In the genomic region with DNA sequence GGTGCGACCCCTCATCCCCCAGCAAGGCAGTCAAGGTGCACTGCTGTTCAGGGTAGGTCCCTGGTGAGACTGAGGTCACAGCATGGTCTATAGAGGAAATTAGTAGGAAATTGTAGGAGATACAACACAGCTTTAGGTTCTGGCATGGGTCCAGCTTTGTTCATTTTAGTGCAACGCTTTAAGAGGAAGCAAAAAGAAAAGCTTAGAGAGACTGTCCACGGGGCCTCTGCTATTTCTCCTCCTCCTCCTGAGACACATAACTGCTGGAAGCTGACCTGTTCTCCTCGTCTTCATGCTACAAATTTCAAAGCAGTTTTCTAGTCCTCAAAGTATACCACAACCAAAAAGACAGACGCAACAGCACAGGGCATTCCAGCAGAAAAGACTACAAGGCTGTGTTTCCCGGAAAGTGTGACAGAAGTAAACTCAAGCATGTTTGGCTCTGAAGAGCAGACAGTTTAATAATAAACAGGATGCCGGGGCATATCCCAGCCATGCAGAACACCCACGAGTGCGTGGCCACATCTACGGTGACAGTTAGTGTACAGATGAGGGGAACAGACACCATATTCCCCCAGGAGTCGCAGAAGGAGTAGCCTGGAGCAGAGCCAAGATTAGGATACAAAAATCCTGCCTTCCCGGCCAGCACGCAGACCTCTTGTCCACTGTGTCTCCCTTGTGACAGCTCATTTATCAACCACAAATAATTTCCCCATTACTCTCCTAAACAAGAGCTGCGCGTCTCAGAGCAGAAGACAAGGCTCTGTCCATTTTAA, we compare ENCODE assay signal across 8 mouse cellular contexts. TPM values are rescaled to one million over a fixed set of nuclear protein-coding genes. Genes with fewer than 3 reads are reported as not detected.
DNase-seq lines count a peak whose midpoint lies in the region; ATAC-seq and TF ChIP-seq lines count a peak whose summit lies in the region.

No protein-coding gene starts in this region.

- TF ChIP-seq CTCF in kidney, postnatal 0 days (IDR thresholded peaks at IDR 0.05; ENCODE audit: low read depth) = no peak

- H3K4me3 ChIP-seq in heart, embryonic 14.5 days (ENCODE audit: control insufficient read depth in 1 of 2, insufficient read depth in 1 of 2, low read depth in 1 of 2, low read length in 2 of 2) = peak overlapping the region; percentile 1 to 2; a peak in 2 of 4 replicates
- no peak overlapping the region for H3K4me3 ChIP-seq in kidney, postnatal 0 days (replicated peaks; ENCODE audit: low read depth, low read length)
- no peak overlapping the region; the same call in 1 of the 2 replicates for H3K4me3 ChIP-seq in limb, embryonic 14.5 days (replicated peaks; ENCODE audit: low read length)
- 0 out of 2 replicates have a peak overlapping the region, but pooled peaks have one; percentile 9 for H3K4me3 ChIP-seq in neural tube, embryonic 13.5 days

- peak overlapping the region; percentile 76 to 83 for H3K27ac ChIP-seq in heart, embryonic 14.5 days (replicated peaks in 1 of 2; ENCODE audit: control insufficient read depth in 1 of 2, insufficient read depth in 1 of 2, low read depth in 2 of 2, low read length in 2 of 2)
- H3K27ac ChIP-seq in kidney, postnatal 0 days = peak overlapping the region; percentile 82
- peak overlapping the region; percentile 65 for H3K27ac ChIP-seq in limb, embryonic 14.5 days (replicated peaks; ENCODE audit: low read depth, low read length)
- H3K27ac ChIP-seq in neural tube, embryonic 13.5 days (replicated peaks) = peak overlapping the region; percentile 86

- H3K4me1 ChIP-seq in heart, embryonic 14.5 days (ENCODE audit: control insufficient read depth in 2 of 2, insufficient read depth in 2 of 2, low read length in 2 of 2) = peaks cover 7 to 21% of the 10 kb centered on the region in 2 experiments
- H3K4me1 ChIP-seq in kidney, postnatal 0 days (replicated peaks; ENCODE audit: insufficient read depth, low read length) = peaks cover 20% of the 10 kb centered on the region
- peaks cover 33% of the 10 kb centered on the region for H3K4me1 ChIP-seq in limb, embryonic 14.5 days (ENCODE audit: control insufficient read depth, insufficient read depth, low read length)
- H3K4me1 ChIP-seq in neural tube, embryonic 13.5 days (replicated peaks) = peaks cover 41% of the 10 kb centered on the region

- peak overlapping the region; percentile 58 for H3K4me2 ChIP-seq in heart, embryonic 14.5 days (ENCODE audit: low read length)
- H3K4me2 ChIP-seq in kidney, postnatal 0 days (ENCODE audit: low read length) = peak overlapping the region; percentile 38
- peak overlapping the region; percentile 32 for H3K4me2 ChIP-seq in limb, embryonic 14.5 days (replicated peaks; ENCODE audit: low read depth, low read length, severe bottlenecking)
- peak overlapping the region; percentile 46 for H3K4me2 ChIP-seq in neural tube, embryonic 13.5 days

- TF ChIP-seq POLR2A in limb, embryonic 14.5 days (IDR thresholded peaks at IDR 0.05; ENCODE audit: borderline replicate concordance, extremely low read depth, insufficient read depth, insufficient read length) = no peak

- ATAC-seq in frontal cortex, adult (ENCODE audit: low TSS enrichment) = peak; percentile 72
- peak; percentile 20; the same call in 1 of the 2 replicates for ATAC-seq in heart, embryonic 14.5 days (ENCODE audit: insufficient number of reproducible peaks, insufficient read depth, low FRiP score, low read depth)
- ATAC-seq in kidney, postnatal 0 days (replicated peaks; ENCODE audit: low FRiP score, low read depth) = peak; percentile 77
- peak; percentile 63 for ATAC-seq in limb, embryonic 14.5 days (ENCODE audit: low FRiP score, low read depth)
- ATAC-seq in neural tube, embryonic 13.5 days (ENCODE audit: low read depth) = peak; percentile 70

- DNase-seq in frontal cortex, postnatal 14 days (ENCODE audit: low spot score in 2 of 2) = no peak
- peak; percentile 55 for DNase-seq in cerebellum, adult 8-10 months
- peak; percentile 93 for DNase-seq in kidney, postnatal 0 days (ENCODE audit: low spot score)
- peak; percentile 85 for DNase-seq in limb, embryonic 14.5 days (ENCODE audit: low spot score)
- DNase-seq in ovary, adult 18-20 months (ENCODE audit: low spot score) = no peak

- no peaks in the 10 kb centered on the region for H3K27me3 ChIP-seq in heart, embryonic 14.5 days (ENCODE audit: control insufficient read depth, insufficient read depth, low read length)
- H3K27me3 ChIP-seq in kidney, postnatal 0 days (ENCODE audit: insufficient read depth, low read length) = no peaks in the 10 kb centered on the region
- no peaks in the 10 kb centered on the region for H3K27me3 ChIP-seq in limb, embryonic 14.5 days (ENCODE audit: control insufficient read depth, insufficient read depth, low read length)
- H3K27me3 ChIP-seq in neural tube, embryonic 13.5 days = no peaks in the 10 kb centered on the region

- no peaks in the 10 kb centered on the region for H3K9me3 ChIP-seq in heart, embryonic 14.5 days (ENCODE audit: control insufficient read depth, low read length)
- no peaks in the 10 kb centered on the region for H3K9me3 ChIP-seq in kidney, postnatal 0 days (replicated peaks; ENCODE audit: low read length)
- H3K9me3 ChIP-seq in limb, embryonic 14.5 days (ENCODE audit: control insufficient read depth, low read length) = no peaks in the 10 kb centered on the region
- H3K9me3 ChIP-seq in neural tube, embryonic 13.5 days = no peaks in the 10 kb centered on the region

- WGBS in heart, embryonic 14.5 days = 28% methylated on average over 15 of the region's 15 CpGs
- WGBS in kidney, postnatal 0 days = 4% methylated on average over 15 of the region's 15 CpGs
- WGBS in limb, embryonic 14.5 days = 17% methylated on average over 15 of the region's 15 CpGs
- WGBS in neural tube, embryonic 13.5 days = 23% methylated on average over 15 of the region's 15 CpGs

- H3K9ac ChIP-seq in heart, embryonic 14.5 days (ENCODE audit: low read length) = peak overlapping the region; percentile 43; the same call in 1 of the 2 replicates
- H3K9ac ChIP-seq in kidney, postnatal 0 days (ENCODE audit: low read depth, low read length) = no peak overlapping the region
- no peak overlapping the region; the same call in 1 of the 2 replicates for H3K9ac ChIP-seq in limb, embryonic 14.5 days (ENCODE audit: low read depth, low read length, severe bottlenecking)
- peak overlapping the region; percentile 41 for H3K9ac ChIP-seq in neural tube, embryonic 13.5 days

- peaks cover 10% of the 10 kb centered on the region; the same call in 1 of the 2 replicates for H3K36me3 ChIP-seq in heart, embryonic 14.5 days (ENCODE audit: control insufficient read depth, insufficient read depth, low read length)
- H3K36me3 ChIP-seq in kidney, postnatal 0 days (ENCODE audit: insufficient read depth, low read length) = peaks cover 11% of the 10 kb centered on the region; the same call in 1 of the 2 replicates
- peaks cover 13% of the 10 kb centered on the region; the same call in 1 of the 2 replicates for H3K36me3 ChIP-seq in limb, embryonic 14.5 days (ENCODE audit: control insufficient read depth, insufficient read depth, low read length)
- H3K36me3 ChIP-seq in neural tube, embryonic 13.5 days = no peaks in the 10 kb centered on the region

RNA-seq across cellular contexts. Expression of gene Cnksr3, which starts 53.6 kb away (rescaled TPM):
- 6.4 and 6.5 TPM in 2 replicates for polyA plus RNA-seq in heart, embryonic 14.5 days (2014; fragmentation: Nextera tagmentation; extraction: Ambion mirVana)
- 18.3 and 19.0 TPM in 2 replicates for polyA plus RNA-seq in kidney, postnatal 0 days (2015; fragmentation: Nextera tagmentation; extraction: Ambion mirVana)
- 15.3 and 16.5 TPM in 2 replicates for polyA plus RNA-seq in limb, embryonic 14.5 days (2012; rRNA removed)
- 12.3 and 13.0 TPM in 2 replicates for polyA plus RNA-seq in limb, embryonic 14.5 days (2014; fragmentation: Nextera tagmentation; extraction: Ambion mirVana)
- 2.6 and 3.7 TPM in 2 replicates for polyA plus RNA-seq in neural tube, embryonic 13.5 days (2015; fragmentation: Nextera tagmentation; extraction: Ambion mirVana)

Comparison
In these comparisons a context has a peak if more than half of its experiments do, and no peak if none do; other contexts are left out.
1. ATAC-seq: peak in every context shown above with its lines; median percentile 77 in kidney, postnatal 0 days; 72 in frontal cortex, adult; 70 in neural tube, embryonic 13.5 days; 63 in limb, embryonic 14.5 days; 20 in heart, embryonic 14.5 days.
2. DNase-seq: peak in cerebellum, adult 8-10 months (single experiment), kidney, postnatal 0 days (single experiment) and limb, embryonic 14.5 days (single experiment); none in frontal cortex, postnatal 14 days (0 of 2) and ovary, adult 18-20 months (single experiment).
3. H3K4me3 ChIP-seq: peak in heart, embryonic 14.5 days (2 of 2) and neural tube, embryonic 13.5 days (single experiment); none in kidney, postnatal 0 days (single experiment) and limb, embryonic 14.5 days (single experiment).
4. H3K9ac ChIP-seq: peak in heart, embryonic 14.5 days (single experiment) and neural tube, embryonic 13.5 days (single experiment); none in kidney, postnatal 0 days (single experiment) and limb, embryonic 14.5 days (single experiment).
5. Peak in every context shown above with its lines, with median percentiles within 50 percentile points of each other: H3K27ac ChIP-seq and H3K4me2 ChIP-seq.